Mouse (Mus musculus): Measurements from ENCODE around the gene Leo1. TPM values are rescaled to one million over a fixed set of nuclear protein-coding genes. Genes with fewer than 3 reads are reported as not detected.

Leo1 gene
- total RNA-seq, 1 experiment: 66.2 TPM

DNA sequence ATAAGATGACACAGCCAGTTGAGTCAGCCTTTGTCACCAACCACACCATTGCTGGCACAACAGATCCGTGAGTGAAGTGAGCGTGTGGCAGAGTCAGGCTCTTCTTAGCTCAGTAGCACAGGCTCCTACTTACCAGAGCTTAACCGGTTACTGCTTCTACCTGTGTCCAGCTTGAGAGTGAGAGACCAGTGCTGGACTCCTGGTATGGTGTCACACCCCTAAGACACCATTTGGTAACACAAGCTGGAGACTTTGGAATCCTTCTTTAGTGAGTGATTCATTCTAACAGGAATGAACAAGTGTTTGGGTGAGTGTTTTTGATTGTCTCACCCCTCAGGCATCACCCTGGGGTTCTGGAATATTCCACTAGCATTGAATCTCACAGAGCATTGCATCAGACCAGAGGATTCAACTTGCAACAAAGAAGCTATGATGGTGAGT, 19.1 kb upstream of the Leo1 start:
- Histone ChIP-seq H3K4me1 (ENCODE audit: control insufficient read depth in 2 of 2, insufficient read depth in 2 of 2, low read length in 2 of 2, poor library complexity in 1 of 2) (peaks cover 18 to 36% of the 10 kb centered on the region in 2 experiments), H3K4me3 (ENCODE audit: insufficient read depth in 1 of 2, low read depth in 1 of 2, low read length in 2 of 2, poor library complexity in 1 of 2, severe bottlenecking in 1 of 2) (no peak overlapping the region), H3K9ac (ENCODE audit: insufficient read depth, low read depth, low read length, poor library complexity, severe bottlenecking) (no peak overlapping the region), H3K36me3 (ENCODE audit: control insufficient read depth, insufficient read depth, low read length, poor library complexity, severe bottlenecking) (no peaks in the 10 kb centered on the region), H3K27ac (ENCODE audit: insufficient read depth, low read depth, low read length, poor library complexity, severe bottlenecking) (no peak overlapping the region), H3K9me3 (ENCODE audit: control insufficient read depth, insufficient read depth, low read depth, low read length) (no peaks in the 10 kb centered on the region)
- no peak for DNase-seq (ENCODE audit: low read depth, low spot score)
- in situ Hi-C loops (cut with MboI; ENCODE audit: low sequenced_read_pairs in 2 of 2, unreplicated experiment in 2 of 2): no loop called here
- TF ChIP-seq ZNF384 (IDR thresholded peaks at IDR 0.05; ENCODE audit: low read depth, low read length) (no peak), CHD2 (IDR thresholded peaks at IDR 0.05; ENCODE audit: low read depth, low read length) (no peak), HCFC1 (IDR thresholded peaks at IDR 0.05; ENCODE audit: borderline replicate concordance, insufficient read depth, low read length) (no peak), MAFK (IDR thresholded peaks at IDR 0.05; ENCODE audit: insufficient read depth, low read depth, low read length) (no peak), ZC3H11A (IDR thresholded peaks at IDR 0.05; ENCODE audit: borderline replicate concordance, low read depth, low read length) (no peak)

DNA sequence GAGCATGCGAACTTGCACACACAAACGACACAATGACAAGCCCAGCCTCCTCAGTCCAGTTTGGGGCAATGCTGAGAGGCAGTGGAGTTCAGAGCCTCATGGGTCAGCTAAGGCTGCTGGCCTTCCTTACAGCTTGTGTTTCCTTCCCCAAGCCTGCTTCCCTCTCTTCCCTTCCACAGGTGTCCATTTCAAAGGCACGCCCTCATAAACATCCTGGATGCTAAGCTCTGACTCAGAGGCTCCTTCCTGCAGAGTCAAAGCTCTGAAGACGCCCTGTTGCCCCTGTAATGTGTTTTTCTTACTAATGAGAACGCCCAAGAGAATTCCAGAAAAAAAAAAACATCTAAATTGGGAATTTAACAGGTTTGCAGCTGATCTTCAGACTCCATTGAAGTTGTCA, 17.6 kb upstream of the Leo1 start:
- peak overlapping the region; percentile 25; the same call in 1 of the 2 replicates for H3K27ac ChIP-seq (ENCODE audit: insufficient read depth, low read depth, low read length, poor library complexity, severe bottlenecking)
- no peak overlapping the region for H3K9ac ChIP-seq (ENCODE audit: insufficient read depth, low read depth, low read length, poor library complexity, severe bottlenecking)
- no peak for DNase-seq (ENCODE audit: low read depth, low spot score)
- H3K9me3 ChIP-seq (ENCODE audit: control insufficient read depth, insufficient read depth, low read depth, low read length): no peaks in the 10 kb centered on the region
- in situ Hi-C loops (cut with MboI; ENCODE audit: low sequenced_read_pairs in 2 of 2, unreplicated experiment in 2 of 2): no loop called here
- TF ChIP-seq MAFK (IDR thresholded peaks at IDR 0.05; ENCODE audit: insufficient read depth, low read depth, low read length) (no peak), ZC3H11A (IDR thresholded peaks at IDR 0.05; ENCODE audit: borderline replicate concordance, low read depth, low read length) (no peak), CHD2 (IDR thresholded peaks at IDR 0.05; ENCODE audit: low read depth, low read length) (no peak), ZNF384 (IDR thresholded peaks at IDR 0.05; ENCODE audit: low read depth, low read length) (no peak), HCFC1 (IDR thresholded peaks at IDR 0.05; ENCODE audit: borderline replicate concordance, insufficient read depth, low read length) (no peak)
- H3K4me3 ChIP-seq (ENCODE audit: insufficient read depth in 1 of 2, low read depth in 1 of 2, low read length in 2 of 2, poor library complexity in 1 of 2, severe bottlenecking in 1 of 2): no peak overlapping the region
- H3K36me3 ChIP-seq (ENCODE audit: control insufficient read depth, insufficient read depth, low read length, poor library complexity, severe bottlenecking): no peaks in the 10 kb centered on the region
- H3K4me1 ChIP-seq (ENCODE audit: control insufficient read depth in 2 of 2, insufficient read depth in 2 of 2, low read length in 2 of 2, poor library complexity in 1 of 2): peaks cover 18 to 36% of the 10 kb centered on the region in 2 experiments

DNA sequence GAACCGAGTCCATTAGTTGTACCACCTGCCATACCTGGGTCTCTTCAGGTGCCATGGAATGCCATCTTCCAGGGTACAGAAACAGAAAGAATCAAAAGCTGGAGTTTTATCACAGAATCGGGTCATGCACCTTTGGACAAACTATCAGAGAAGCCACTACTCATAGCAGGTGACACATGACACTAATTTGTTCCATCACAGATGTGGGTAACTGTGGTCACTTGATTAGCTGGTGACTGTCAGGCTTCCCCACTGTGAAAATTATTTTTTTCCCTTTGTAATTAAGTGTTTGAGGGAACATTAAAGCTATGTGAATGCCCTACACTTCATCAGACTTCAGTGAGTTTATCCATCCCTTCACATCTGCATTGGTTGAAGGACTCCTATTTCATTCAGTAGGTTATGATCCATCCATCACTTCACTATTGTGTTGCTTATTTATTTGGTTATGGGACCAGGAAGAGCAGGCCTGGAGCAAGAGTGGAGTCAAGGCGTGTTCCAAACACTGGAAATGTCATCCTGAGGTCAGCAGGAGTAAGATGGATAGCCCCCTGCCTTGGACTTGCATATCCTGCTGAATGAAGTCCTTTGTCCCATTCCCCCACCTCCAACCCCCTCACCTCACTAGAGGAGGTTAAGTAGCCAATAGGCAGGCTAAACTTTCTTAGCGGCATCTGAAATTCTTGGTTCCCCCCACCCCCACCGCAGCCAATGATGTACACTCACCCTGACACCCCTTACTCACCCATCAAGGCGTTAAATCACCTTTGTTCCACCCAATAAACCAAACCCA, 16.8 kb upstream of the Leo1 start:
- TF ChIP-seq CHD2 (IDR thresholded peaks at IDR 0.05; ENCODE audit: low read depth, low read length) (no peak), MAFK (IDR thresholded peaks at IDR 0.05; ENCODE audit: insufficient read depth, low read depth, low read length) (no peak), HCFC1 (IDR thresholded peaks at IDR 0.05; ENCODE audit: borderline replicate concordance, insufficient read depth, low read length) (no peak)
- in situ Hi-C loops (cut with MboI; ENCODE audit: low sequenced_read_pairs in 2 of 2, unreplicated experiment in 2 of 2): no loop called here
- Histone ChIP-seq H3K4me1 (ENCODE audit: control insufficient read depth in 2 of 2, insufficient read depth in 2 of 2, low read length in 2 of 2, poor library complexity in 1 of 2) (peaks cover 21 to 37% of the 10 kb centered on the region in 2 experiments), H3K4me3 (ENCODE audit: insufficient read depth in 1 of 2, low read depth in 1 of 2, low read length in 2 of 2, poor library complexity in 1 of 2, severe bottlenecking in 1 of 2) (no peak overlapping the region), H3K27ac (ENCODE audit: insufficient read depth, low read depth, low read length, poor library complexity, severe bottlenecking) (peak overlapping the region; percentile 19; the same call in 1 of the 2 replicates), H3K36me3 (ENCODE audit: control insufficient read depth, insufficient read depth, low read length, poor library complexity, severe bottlenecking) (no peaks in the 10 kb centered on the region), H3K9me3 (ENCODE audit: control insufficient read depth, insufficient read depth, low read depth, low read length) (no peaks in the 10 kb centered on the region), H3K9ac (ENCODE audit: insufficient read depth, low read depth, low read length, poor library complexity, severe bottlenecking) (no peak overlapping the region)
- DNase-seq (ENCODE audit: low read depth, low spot score): no peak

DNA sequence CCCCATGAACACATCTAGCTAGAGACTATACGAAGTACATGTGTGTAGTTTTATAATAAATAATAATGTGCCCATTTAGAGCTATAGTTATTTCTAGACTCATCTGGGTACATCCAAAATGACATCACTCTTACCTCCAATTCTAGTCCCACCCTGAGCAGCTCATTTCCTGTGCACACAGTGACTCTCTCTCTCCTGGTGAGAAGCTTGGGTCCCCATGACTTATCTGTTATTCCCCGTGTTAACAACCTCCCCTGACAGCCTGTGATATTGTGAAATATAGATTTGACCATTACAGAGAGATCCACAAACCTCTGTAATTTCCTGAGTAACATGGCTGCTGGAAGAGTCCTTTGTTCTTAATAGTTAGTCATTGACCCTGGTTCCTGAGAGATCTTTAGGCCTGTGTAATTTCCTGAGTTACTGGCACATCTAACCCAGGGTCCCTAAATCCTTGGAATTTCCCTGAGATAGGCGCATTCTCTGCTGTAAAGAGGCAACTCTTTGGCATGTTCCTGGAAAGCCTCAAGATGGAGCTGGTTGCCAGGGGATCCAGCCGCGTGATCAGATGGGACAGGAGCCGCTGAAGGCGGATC, 15.4 kb upstream of the Leo1 start:
- no peak for DNase-seq (ENCODE audit: low read depth, low spot score)
- H3K9me3 ChIP-seq (ENCODE audit: control insufficient read depth, insufficient read depth, low read depth, low read length): no peaks in the 10 kb centered on the region
- TF ChIP-seq ZC3H11A (IDR thresholded peaks at IDR 0.05; ENCODE audit: borderline replicate concordance, low read depth, low read length) (no peak), CHD2 (IDR thresholded peaks at IDR 0.05; ENCODE audit: low read depth, low read length) (no peak), ZNF384 (IDR thresholded peaks at IDR 0.05; ENCODE audit: low read depth, low read length) (no peak), HCFC1 (IDR thresholded peaks at IDR 0.05; ENCODE audit: borderline replicate concordance, insufficient read depth, low read length) (no peak), MAFK (IDR thresholded peaks at IDR 0.05; ENCODE audit: insufficient read depth, low read depth, low read length) (no peak)
- no peak overlapping the region for H3K4me3 ChIP-seq (ENCODE audit: insufficient read depth in 1 of 2, low read depth in 1 of 2, low read length in 2 of 2, poor library complexity in 1 of 2, severe bottlenecking in 1 of 2)
- in situ Hi-C loops (cut with MboI; ENCODE audit: low sequenced_read_pairs in 2 of 2, unreplicated experiment in 2 of 2): no loop called here
- peaks cover 21 to 39% of the 10 kb centered on the region in 2 experiments for H3K4me1 ChIP-seq (ENCODE audit: control insufficient read depth in 2 of 2, insufficient read depth in 2 of 2, low read length in 2 of 2, poor library complexity in 1 of 2)
- H3K27ac ChIP-seq (ENCODE audit: insufficient read depth, low read depth, low read length, poor library complexity, severe bottlenecking): no peak overlapping the region; the same call in 1 of the 2 replicates
- no peaks in the 10 kb centered on the region for H3K36me3 ChIP-seq (ENCODE audit: control insufficient read depth, insufficient read depth, low read length, poor library complexity, severe bottlenecking)
- H3K9ac ChIP-seq (ENCODE audit: insufficient read depth, low read depth, low read length, poor library complexity, severe bottlenecking): no peak overlapping the region
